Mouse (Mus musculus) right cerebral cortex, postnatal 14 days (tissue): Measurements from ENCODE around the gene Chchd6.
A peak's percentile ranks its signal among the peaks of the same experiment; 100 is the strongest.

Source experiments
- DNase-seq: peaks from one replicate; pipeline ENCODE4 v3.0.0; 2022

Gene Chchd6

DNA sequence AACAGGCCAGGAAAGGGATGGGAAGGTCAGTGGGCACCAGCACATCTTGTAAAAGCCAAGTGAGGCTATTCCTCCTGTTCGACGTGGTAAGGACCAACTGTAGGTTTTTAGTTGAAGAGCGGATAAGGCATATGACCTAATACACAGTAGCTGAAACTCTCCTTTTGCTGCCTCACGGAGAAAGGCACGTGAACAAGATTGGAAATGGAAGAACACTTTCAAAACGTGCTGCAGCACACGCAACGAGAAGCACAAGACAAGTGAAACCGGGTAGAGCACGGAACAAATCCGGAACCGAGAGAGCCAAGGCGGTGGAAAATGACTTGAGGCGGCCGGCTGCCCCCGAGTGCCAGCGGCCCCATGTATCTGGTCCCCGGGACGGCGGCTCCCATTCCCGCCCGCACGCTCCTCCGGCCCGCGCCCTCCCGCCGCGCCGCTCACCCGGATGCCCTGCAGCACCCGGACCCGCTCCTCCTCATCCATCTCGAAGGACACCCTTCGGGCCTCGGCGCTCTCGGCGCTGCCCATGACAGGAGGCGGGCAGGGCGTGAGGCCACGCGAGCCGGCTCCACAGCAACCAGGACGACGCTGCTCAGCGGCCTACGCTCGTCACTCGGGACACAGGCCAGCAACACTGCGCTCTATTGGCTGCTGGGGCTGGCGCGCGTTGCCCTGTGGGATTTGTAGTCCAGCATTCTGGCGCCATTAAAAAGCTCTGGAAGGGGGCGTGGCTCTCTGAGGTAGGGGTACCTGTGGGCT, at the start of gene Chchd6:
Gene Chchd6 (minus strand): TSS at position 635 of the 759 bp plus-strand sequence.
- DNase-seq, result peak; percentile 97

DNA sequence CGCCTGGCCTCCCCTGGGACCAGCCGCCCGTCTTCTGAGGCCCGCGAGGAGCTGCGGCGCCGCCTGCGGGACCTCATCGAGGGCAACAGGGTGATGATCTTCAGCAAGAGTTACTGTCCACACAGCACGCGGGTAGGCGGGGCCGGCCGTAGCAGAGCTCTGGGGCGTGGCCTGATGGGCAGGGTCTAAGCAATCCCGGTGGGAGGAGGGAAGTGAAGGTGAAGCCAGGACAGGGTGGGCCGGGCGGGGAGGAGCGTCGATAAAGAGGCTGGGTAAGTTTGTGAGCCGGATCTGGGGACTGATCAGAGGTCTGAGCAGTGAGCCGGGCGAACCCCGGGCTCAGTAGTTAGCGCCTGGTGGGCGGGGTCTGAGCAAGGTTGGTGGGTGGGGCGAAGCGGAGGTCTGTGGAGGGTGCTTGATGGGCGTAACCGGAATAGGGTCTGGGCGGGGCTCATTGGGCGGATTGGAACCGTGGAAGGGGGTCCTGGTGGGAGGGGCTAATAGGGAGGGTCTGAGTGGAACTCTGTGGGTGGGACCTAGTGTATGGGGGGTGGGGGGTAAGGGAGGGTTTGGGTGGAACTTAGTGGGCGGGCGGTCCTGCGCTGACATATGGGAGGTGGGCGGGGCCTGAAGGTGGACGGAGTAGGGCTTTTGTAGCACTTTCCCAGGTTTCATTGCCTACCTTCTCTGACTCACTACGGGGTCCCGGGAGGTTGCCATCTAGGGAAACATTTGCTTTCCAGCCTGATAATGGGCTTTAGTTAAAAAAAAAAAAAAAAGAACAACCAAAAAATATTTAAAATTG, 49.0 kb upstream of the Chchd6 start:
- DNase-seq, result peak; percentile 73

DNA sequence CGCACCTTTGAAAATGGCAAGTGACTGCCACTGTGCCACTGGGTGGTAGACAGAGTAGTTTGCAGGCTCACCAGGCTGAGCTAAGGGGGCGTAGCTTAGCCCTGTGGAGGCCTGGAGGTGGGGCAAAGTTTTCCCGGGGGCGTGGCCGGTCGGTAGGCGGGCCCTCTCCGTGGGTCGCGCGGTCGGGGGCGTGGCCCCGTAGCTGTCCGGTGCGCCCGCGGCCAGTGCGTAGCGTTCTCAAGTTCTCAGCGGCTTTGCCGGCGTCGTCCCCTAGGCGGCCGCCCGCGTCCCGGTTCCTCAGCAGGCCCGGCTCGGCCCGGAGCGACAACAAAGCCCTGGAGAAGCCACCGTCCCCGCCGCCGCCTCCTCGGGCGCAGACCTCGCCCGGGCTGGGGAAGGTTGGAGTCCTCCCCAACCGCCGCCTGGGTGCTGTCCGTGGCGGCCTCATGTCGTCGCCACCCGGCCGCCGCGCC, 48.4 kb upstream of the Chchd6 start, which contains the start of gene Txnrd3:
Gene Txnrd3 (plus strand): TSS at position 191 of the 473 bp plus-strand sequence.
- peak; percentile 83 for DNase-seq

GRCm38 (mm10) chr6:89639025-89639424, 43.6 kb upstream of the Chchd6 start:
- DNase-seq, result peak; percentile 61

GRCm38 (mm10) chr6:89637977-89638376, 42.5 kb upstream of the Chchd6 start:
- DNase-seq, result no peak

DNA sequence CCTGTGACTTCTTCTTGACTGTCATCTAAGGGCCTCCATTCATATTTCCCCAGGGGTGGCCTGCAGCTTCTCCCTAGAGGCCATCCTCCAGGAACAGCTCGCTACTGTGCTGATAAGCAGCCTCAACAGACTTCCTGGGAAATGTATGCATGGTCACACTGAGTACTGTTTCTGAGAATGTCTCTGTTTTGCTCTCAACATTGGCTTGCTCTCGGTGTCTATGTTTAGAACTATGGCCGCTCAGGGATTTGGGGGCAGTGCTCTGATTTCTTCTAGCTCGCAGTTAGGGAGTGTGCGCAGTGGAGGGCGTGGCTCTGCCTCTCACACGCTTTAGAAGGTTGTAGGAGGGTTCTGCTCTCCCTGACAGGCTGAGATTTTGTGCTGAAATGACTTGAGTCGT, 38.9 kb upstream of the Chchd6 start:
- DNase-seq, result no peak

- no peak for DNase-seq
These were observed 37.7 kb upstream of the Chchd6 start for GRCm38 (mm10) chr6:89633115-89633514.

DNA sequence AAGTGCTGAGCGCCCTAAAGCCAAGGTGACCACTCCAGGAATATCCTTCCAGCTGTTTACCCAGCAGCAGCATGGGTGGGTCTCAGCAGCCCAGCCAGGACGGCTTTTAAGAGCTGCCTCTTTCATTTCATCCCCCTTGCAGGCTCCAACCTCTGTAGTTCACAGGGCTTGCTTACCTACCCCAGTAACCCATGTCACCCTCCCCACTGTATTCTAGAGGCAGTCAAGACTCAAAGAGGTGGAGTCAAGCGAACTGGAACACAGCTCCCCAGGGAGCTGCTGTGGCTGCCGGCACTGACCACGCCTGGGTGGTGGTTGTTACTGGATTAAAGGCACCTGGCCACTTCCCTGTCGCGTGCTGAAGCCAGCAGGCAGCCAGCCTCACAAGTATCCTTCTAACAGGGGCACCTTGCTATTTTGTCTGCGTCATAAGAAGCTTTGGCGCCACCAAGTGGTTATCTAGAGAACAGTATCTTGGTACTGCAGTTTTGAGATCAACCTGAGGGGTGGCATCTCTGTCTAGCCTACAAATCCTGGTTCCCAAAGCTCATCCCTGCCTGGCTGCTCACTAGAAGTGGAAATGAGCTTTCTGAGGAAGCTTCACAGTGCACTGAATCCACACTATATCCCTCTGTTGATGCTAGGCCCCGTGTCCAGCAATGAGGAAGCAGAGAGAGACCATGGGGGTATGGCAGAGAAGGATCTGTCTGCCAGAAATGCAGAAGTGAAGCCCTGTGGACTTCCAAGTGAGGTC, 36.5 kb upstream of the Chchd6 start:
- DNase-seq, result peak; percentile 80

DNA sequence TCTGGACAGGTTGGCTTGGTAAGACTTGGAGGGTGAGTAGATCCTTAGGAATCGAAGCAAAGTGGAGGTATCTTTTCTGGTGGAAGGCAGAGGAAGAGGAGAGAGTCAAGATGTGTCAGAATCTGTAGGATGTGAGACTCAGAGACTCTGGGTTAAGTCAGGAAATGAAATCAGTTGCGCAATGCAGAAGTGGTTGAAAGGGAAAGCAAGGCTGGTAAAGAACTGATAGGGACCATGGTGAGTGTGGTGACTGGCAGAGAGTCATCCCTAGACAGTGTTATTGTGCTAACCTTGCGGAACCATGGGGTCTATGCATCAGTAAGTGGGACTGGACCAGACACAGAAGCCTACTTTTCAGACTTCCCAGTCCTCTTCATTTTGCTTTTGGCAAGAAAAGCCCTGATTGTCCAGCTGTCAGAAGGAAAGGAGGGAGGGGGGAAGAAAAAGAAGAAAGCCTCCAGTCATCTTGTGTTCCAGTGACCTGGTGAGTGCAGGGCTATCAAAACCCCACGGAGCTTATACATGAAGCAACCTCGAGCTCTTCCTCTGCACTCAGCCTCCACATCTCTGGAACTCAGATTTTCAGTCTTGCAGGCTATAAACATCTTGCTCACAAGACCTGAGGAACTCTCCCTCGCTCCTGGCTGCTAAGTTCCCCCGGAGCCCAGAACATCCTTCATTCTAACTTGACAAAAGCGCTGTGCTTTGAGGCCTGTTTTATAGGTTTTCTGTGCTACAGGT, 32.8 kb upstream of the Chchd6 start:
- no peak for DNase-seq

DNA sequence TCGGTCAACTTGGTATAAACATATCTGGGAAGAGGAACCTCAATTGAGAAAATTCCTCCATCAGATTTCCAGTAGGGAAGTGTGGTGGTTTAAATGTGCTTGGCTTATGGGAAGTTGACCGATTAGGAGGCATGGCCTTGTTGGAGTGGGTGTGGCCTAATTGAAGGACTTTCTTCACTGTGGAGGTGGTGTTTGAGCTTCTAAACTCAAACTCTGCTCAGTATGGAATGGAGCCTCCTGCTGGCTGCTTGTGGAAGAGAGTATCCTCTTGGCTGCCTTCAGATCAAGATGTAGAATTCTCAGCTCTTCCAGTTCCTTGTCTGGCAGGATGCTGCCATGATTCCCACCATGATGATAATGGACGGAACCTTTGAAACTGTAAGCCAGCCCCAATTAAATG, 27.2 kb upstream of the Chchd6 start:
- DNase-seq, result no peak

GRCm38 (mm10) chr6:89615373-89615755, 19.9 kb upstream of the Chchd6 start:
- DNase-seq, result no peak

DNA sequence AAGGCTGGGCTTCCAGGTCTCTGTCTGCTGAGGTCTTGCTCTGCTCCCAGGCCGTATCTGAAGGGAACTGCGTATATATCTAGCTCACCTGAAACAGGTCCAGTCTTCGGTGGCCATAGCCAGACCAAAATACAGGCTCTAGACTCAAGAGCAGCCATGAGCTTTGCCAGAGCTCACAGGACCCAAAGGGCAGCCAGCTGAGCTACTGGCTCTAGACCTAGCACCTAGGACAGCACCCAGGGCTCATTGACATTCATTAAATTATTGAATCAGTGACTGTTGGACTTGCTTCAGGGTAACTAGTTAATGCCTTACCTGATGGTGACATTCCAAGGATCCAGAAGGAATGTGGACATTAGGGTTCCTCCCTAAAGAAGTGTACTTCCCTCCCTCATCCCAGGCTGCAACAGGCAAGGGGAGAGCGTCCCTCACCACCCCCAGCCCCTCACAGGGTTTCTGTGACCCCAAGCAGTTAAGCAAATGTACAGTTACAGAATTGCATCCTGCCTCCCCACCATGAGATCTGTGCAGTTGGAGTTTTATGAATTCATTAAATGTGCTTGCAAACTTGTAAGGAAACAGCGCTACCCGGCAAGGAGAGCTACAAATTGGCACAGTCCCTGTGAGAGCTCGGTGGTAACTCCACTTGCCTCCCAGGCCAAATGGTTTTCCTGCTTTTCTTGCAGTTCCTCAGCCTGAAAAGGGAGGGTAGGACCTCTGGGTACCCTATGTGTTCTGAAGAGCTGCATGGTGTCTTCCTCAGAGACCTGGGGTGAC, 19.3 kb upstream of the Chchd6 start:
- no peak for DNase-seq

- no peak for DNase-seq
These were observed 18.6 kb upstream of the Chchd6 start for GRCm38 (mm10) chr6:89614107-89614471.

- DNase-seq, result peak; percentile 55
These were observed 18.1 kb upstream of the Chchd6 start for GRCm38 (mm10) chr6:89613336-89614106.

DNA sequence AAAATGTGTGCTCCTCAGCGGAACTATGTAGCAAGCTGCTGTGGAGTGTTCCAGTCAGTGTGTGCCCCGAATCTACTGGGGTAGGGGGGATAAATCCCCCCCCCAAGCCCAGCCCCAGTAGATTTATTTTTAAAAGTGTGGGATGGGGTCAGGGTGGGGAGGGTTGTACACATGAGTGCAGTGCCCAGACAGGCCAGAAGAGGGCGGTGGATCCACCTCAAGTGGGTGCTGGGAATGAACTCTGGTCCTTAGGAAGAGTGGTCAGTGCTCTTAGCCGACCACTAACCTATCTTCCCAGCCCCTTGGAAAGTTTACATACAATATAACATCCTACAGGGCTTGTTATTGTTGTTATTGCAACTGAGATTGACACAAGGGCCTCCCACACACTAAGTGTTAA, 12.5 kb upstream of the Chchd6 start:
- no peak for DNase-seq

DNA sequence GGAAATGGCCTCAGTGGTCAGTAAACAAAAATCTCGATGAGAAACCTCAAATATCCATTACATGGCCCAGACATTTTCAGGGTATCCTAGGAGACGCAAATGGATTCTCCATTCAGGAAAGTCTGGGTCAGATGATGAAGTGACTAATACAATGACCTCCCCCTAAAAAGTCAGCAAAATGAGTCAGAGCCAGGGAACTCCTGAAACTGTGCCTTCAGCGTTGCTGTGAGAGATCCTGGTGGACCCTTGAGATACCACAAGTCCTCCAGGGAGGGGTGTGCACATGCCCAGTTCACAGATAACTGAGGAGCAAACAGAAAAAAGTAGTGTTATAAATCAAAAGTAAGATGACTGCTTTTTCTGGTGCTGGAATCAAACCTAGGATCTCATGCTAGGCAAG, 10.6 kb upstream of the Chchd6 start:
- DNase-seq, result no peak

GRCm38 (mm10) chr6:89596510-89596909, 1.1 kb upstream of the Chchd6 start:
- no peak for DNase-seq

- no peak for DNase-seq
These were observed 310 bp upstream of the Chchd6 start for GRCm38 (mm10) chr6:89595777-89596146.

DNA sequence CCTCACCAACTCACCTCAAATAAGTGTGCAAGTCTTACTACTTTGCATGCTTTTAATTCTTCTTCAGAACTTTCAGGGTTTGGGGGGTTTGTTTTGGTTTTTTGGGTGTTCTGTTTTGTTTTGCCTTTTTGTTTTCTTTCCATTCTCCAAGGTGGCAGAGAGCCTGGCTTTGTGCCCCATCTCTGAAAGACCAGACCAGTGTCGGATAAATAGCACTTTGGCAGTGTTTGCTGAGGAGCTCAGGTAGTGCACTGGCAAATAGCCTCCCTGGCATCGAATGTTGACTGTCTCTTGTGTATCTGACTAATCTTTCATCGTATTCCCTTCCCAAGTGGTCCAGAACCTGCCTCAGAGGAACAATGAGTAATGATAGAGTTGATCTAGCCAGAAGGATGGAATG, 3.4 kb downstream of the Chchd6 start:
- no peak for DNase-seq

- DNase-seq, result no peak
These were observed 3.9 kb downstream of the Chchd6 start for GRCm38 (mm10) chr6:89591531-89591930.

DNA sequence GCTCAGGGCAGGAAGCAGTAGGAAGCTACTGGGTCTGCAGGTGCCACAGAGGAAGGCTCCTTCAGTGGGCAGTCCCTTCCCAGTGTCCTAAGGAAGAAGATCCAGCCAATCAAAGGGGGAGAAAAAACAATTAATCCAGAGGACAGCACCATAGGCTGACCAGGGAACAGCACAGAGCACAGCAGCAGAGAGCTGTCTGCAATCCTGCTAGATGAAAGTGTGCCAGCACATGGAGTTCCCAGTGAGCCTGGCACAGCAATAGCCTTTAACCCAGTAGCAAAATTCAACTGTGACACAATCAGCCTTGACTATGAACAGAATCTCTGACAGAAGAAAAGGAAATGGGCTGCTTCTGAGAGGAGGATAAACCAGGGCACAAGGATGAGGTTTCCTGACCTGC, 9.8 kb downstream of the Chchd6 start:
- no peak for DNase-seq
